1 mouse cellular context compared by ENCODE assay signal in the genomic region with DNA sequence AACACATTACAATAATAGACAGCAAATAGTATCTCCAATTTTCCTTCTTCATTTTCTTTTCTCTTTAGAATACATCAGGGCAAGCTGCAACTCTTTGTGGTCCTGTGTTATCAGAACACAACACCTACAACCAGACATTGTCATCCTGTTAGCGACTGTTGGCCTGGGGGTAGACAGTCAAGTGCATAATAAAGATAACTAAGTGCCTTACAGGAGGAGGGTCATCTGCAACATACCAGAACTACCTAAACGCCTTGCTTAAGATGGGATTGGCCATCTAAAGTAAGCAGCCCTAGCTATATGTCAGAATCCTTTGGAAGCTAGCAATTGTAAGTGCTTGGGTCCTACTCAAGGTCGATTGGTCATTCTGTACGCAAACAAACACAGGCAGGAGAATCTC.
A peak's percentile ranks its signal among the peaks of the same experiment; 100 is the strongest.
TF ChIP-seq lines count a peak whose summit lies in the region.

No protein-coding gene starts in this region.

TF ChIP-seq in MEL, 35 proteins besides CTCF, POLR2A, EP300 and RAD21 (continued from another document):
- TF ChIP-seq TBP (IDR thresholded peaks at IDR 0.05; ENCODE audit: low read depth, low read length) (peak; percentile 69), ELF1 (IDR thresholded peaks at IDR 0.05; ENCODE audit: low read depth, low read length) (no peak)
